Mouse (Mus musculus) heart, adult 8-10 months (tissue): ENCODE results near the gene Asic1. TPM values are rescaled to one million over a fixed set of nuclear protein-coding genes. Genes with fewer than 3 reads are reported as not detected.

Experiments
- total RNA-seq, 4 experiments: library from RNA; stranded (reverse); gene quantifications; 2 replicates each; pipeline ENCODE4 v1.2.4; 2022

The Asic1 gene
- total RNA-seq, 4 experiments from 2014 or later: 0.14 to 0.56 (median 0.35) TPM

Other genes starting within 250 kb of the Asic1 start
- gene Nckap5l, start 212.6 kb upstream of the Asic1 start, total RNA-seq: 1 to 10 TPM; 3.2 to 5.2 (median 4.4) TPM
- 1 to 10 TPM; 3.0 to 3.4 (median 3.3) TPM for gene Bcdin3d, start 195.6 kb upstream of the Asic1 start, total RNA-seq
- under 1 TPM in 3 of 4 experiments, not detected in 1; 0.13 to 0.25 (median 0.14) TPM for gene Faim2, start 142.2 kb upstream of the Asic1 start, total RNA-seq
- gene Aqp2, start 91.3 kb upstream of the Asic1 start, total RNA-seq: not detected
- gene Aqp5, start 79.6 kb upstream of the Asic1 start, total RNA-seq: under 1 TPM in 3 of 4 experiments, not detected in 1; 0.26 to 0.57 (median 0.37) TPM
- gene Aqp6, start 69.0 kb upstream of the Asic1 start, total RNA-seq: under 1 TPM in 2 of 4 experiments, not detected in 2; 0.17 to 0.41 TPM
- gene Racgap1, start 18.7 kb upstream of the Asic1 start, total RNA-seq: 1 to 10 TPM in 1 of 4 experiments, under 1 TPM in 3; 0.46 to 1.6 (median 0.99) TPM
- gene Smarcd1, start 31.8 kb downstream of the Asic1 start, total RNA-seq: 10 to 100 TPM; 21.7 to 25.8 (median 24.5) TPM
- gene Gm17349, start 35.1 kb downstream of the Asic1 start, total RNA-seq: 1 to 10 TPM; 2.4 to 3.3 (median 2.9) TPM
- gene Gpd1, start 47.1 kb downstream of the Asic1 start, total RNA-seq: 10 to 100 TPM; 38.6 to 59.0 (median 49.5) TPM
- gene Cox14, start 55.2 kb downstream of the Asic1 start, total RNA-seq: 100 to 1,000 TPM; 240 to 284 (median 258) TPM
- 10 to 100 TPM; 17.8 to 23.6 (median 18.1) TPM for gene Cers5, start 102.5 kb downstream of the Asic1 start, total RNA-seq
- 10 to 100 TPM; 17.6 to 21.7 (median 20.4) TPM for gene Lima1, start 205.1 kb downstream of the Asic1 start, total RNA-seq